Mouse (Mus musculus) yolk sac, embryonic 10.5 days (tissue): ENCODE measurements around the gene Me3.
A peak's percentile ranks its signal among the peaks of the same experiment; 100 is the strongest.

Experiments
- DNase-seq: peaks from one replicate; pipeline ENCODE4 v3.0.0-alpha.2; 2017; ENCODE audit warnings: low spot score

Gene Me3

DNA sequence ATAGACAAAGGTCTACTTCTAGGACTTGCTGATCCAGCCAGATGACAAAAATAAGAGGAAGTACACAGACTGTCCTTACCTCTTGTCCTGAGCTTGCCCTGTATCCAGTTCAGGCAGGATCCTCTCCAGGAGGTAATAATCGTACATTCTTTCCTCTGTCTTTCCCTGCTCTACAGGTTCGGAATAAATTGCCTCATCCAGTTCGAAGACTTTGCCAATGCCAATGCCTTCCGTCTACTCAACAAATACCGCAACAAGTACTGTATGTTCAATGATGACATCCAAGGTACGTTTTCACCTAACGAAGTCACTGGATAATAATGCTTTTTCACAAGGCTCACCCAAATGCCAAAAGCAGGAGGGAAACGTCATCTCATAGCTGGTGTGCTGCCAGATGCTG lies 201.3 kb downstream of the Me3 start:
- no peak for DNase-seq

DNA sequence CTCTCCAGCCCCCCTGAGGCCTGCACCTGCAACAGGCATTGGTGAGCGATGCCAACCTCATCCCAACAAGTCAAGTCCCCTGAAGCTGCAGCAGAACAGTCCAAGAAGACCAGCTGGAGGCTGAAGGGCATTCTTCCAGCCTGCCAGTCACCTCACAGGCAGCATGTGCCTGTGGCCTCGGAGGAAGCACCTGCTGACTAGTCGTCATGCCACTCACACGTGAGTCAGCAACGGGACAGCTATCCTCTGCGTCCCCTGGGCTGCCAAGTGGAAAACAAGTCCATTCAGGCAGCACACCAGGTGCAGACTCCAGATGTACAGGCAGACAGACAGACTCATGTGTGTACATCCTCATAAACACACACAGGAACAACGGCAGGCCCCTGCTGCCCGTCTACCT lies 203.4 kb downstream of the Me3 start:
- no peak for DNase-seq

DNA sequence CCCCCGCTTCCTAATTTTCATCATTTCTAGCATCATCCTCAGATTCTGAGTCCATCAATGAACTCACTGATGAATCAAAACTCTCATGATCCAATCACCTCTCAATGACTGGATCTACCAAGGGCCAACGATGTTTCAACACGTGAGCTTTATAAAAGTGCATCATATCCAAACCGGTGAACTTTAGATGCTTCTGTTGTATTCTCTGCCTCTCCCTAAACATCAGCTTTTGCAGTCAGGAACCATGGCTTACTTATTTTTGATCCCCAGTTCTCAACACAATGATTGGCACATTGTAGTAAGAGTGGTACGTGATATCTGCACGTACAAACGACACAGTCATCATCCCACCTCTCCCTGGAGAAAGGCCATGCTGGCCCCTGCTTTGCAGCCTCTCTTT lies 204.5 kb downstream of the Me3 start:
- no peak for DNase-seq

DNA sequence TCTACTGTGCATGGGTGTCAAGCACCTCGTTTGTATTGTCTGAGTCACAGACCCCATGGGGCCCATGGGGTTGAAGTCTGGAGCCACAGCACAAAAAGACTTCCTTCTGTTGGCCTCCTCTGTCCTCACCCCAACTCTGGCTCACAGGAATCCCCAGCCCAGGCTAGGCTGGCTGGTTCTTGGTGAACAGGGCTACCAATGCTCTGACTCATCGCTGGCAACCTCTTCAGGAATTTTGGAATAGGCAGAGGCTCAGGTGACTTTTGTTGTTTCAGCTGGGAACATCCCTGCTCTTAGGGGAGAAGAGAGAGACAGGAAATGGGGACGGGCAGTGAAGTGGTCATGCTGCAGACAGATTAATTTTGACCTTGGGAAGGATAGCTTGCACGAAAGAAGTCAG lies 205.6 kb downstream of the Me3 start:
- DNase-seq = no peak

GRCm38 (mm10) chr7:89839721-89840120 lies 207.5 kb downstream of the Me3 start:
- no peak for DNase-seq

DNA sequence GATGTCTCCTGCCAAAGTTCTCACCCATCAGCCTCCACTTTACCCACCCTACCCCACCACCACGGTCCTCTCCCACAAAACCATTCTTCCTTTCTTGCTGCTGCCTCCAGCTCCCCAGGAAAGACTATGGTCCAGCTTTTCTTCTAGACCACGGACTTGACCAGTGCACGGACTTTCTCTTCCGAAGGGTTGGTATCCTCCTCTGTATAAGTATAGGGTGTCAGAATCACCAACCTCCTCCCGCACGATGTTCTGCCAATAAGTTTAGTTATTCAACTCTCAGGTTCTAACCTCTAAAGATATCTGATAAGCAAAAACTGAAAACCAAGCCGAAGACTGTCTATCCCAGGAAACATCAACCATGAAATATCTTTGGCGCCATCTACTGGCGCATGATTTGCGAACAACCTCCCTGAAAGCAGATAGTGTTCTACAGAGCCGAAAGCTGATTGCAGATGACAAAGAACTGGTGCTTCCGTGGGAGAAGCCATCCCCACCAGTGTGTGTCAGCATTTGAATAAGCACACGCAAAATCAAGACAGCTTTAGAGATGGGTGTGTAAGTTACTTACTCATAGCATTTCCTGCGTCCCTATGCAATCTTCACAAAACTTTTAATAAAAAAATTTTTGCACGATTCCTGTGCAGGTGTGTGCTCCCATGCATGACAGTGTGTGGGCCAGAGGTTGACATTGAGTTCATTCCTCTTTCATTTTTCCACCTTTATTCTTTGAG lies 209.6 kb downstream of the Me3 start:
- peak; percentile 66 for DNase-seq

GRCm38 (mm10) chr7:89842404-89842715 lies 210.2 kb downstream of the Me3 start:
- no peak for DNase-seq

- DNase-seq = no peak
These were observed 210.9 kb downstream of the Me3 start for GRCm38 (mm10) chr7:89843121-89843520.

DNA sequence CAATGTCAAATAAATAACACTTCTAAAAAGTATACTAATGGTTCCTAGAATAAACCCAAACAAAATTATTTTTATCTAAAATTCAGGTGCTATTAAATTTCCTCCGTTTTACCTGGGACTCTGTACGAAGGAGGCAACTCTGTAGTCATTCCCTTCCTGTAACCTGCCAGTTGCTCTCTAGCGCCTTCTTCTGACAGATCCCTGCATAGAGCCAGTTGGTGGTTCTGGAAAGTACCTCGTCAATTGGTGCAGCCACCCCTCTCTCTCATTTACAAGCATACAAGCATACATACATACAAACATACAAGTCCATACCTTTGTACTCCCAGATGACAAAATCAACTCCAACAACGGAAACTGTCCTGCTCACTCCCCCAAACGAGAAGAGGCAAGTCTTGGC lies 211.3 kb downstream of the Me3 start:
- no peak for DNase-seq

GRCm38 (mm10) chr7:89845669-89846068 lies 213.5 kb downstream of the Me3 start:
- no peak for DNase-seq

GRCm38 (mm10) chr7:89850510-89850909 lies 218.3 kb downstream of the Me3 start:
- no peak for DNase-seq

- DNase-seq = no peak
These were observed 220.2 kb downstream of the Me3 start for GRCm38 (mm10) chr7:89852158-89853095.

GRCm38 (mm10) chr7:89853131-89853530 lies 220.9 kb downstream of the Me3 start:
- DNase-seq = no peak

- no peak for DNase-seq
These were observed 223.0 kb downstream of the Me3 start for GRCm38 (mm10) chr7:89855196-89855595.

DNA sequence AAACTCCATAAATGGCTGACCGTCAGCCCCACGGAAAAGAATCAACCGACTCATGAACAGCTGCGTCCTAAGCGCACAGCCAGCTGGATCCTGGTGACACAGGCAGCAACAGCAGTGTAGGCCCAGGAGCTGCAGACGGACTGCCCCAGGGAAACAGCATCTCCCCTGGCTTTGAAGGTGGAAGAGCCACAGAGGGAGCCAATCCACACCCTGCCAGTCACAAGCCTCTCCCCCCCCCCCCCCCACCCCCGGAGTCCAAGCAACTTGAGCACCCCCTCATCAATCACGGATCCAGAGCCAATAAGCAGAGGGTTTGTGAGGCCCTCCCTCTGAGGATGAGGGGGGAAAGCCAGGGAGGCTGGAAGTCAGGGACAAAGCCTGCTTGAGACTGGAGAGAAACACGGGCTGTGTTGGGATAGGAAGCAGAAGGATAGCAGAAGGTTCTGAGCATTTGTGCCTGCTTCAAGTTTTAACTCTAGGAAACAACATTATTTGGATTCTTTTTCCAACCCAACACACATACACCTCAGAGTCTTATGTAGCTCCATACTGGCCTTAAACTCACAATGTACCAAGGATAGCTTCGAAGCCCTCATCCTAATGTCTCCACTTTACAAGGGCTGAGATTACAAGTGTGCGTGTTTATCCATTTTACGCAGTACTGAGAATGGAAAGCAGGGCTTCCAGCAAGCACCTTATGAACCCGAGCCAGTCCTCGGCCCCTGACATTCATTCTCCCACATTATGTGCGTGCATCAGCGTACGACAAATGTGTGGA lies 224.4 kb downstream of the Me3 start:
- peak; percentile 24 for DNase-seq

DNA sequence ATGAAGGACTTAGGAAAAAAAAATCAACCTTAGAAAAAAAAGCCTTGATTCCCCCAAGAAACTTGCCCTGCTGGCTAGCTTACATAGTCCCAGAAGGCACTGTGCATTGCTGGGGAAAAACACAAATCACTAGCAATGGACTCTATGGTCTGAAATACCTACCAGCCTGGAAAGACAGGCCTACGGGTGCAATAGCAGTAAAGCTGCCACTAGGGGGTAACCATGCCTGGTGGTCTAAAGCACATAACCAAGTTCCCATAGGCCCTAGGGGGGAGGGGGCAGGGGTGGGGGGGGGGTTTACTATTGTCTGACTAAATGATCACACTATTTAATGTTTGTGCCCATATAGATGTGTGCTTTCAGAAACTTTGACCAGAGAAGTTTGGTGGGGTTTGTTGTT lies 232.6 kb downstream of the Me3 start:
- DNase-seq = no peak

- DNase-seq = no peak
These were observed 235.0 kb downstream of the Me3 start for GRCm38 (mm10) chr7:89867221-89867620.

GRCm38 (mm10) chr7:89879686-89880085 lies 247.5 kb downstream of the Me3 start:
- no peak for DNase-seq

GRCm38 (mm10) chr7:89884551-89884950 lies 252.4 kb downstream of the Me3 start:
- no peak for DNase-seq

DNA sequence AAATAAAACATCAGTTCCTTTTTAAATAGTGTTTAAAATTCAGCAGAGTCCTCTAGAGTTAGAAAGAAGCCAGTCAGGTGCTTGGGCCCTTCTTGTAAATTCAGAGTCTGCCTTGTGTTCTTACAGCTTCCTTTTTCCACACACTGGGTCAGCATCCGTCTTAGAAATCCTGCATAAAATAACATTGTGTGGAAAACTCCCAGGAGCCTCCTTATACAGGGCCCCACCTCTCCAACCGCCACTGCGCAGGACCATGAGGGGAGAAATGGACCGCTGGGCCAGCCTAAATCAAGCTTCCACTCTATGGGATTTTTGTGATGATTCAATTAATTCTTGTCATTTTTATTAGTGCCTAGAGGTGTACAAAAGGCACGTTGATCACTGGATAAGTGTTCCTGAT lies 259.2 kb downstream of the Me3 start:
- DNase-seq = no peak

GRCm38 (mm10) chr7:89891856-89892255 lies 259.7 kb downstream of the Me3 start:
- no peak for DNase-seq

DNA sequence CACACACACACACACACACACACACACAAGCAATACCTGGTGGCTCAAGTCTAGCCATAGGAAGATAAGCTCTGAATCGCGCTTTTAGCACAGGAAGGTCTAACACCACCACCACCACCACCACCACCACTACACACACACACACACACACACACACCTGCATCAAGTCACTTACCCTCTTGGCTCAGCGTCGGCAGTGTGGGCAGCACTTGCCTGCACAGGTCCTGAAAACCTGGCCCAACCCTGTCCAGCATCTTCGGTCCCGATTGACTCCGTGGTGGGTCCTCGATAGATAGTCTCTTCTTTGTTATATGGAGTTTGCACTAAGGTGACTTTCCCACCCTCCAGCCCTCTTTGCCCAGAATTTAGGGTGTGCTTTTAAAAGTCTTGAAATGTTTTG lies 270.8 kb downstream of the Me3 start:
- DNase-seq = no peak
